Mouse (Mus musculus) heart, adult 2 months (tissue): ENCODE measurements around the gene Olfr372.
"Not testable (repeated sequence)": the region's sequence is repeated elsewhere in the genome, so short reads cannot be mapped to it uniquely, and the experiment has no call there.

ENCODE experiments used
- CTCF ChIP-seq: fragments of 200-600 bp; IDR thresholded peaks from 2 replicates; pipeline ENCODE4 v1.8.1; 2022; ENCODE audit warnings: antibody characterized with exemption, mild to moderate bottlenecking, moderate library complexity
- EP300 ChIP-seq: fragments of 200-500 bp; IDR thresholded peaks from 2 replicates; pipeline ENCODE4 v1.6.1; 2011; ENCODE audit warnings: low read depth, low read length, control low read depth; ENCODE audit not compliant: insufficient read depth
- POLR2A ChIP-seq: fragments of 200-500 bp; IDR thresholded peaks from 2 replicates; pipeline ENCODE4 v1.6.1; 2011; ENCODE audit warnings: mild to moderate bottlenecking, low read depth, low read length, control low read depth; ENCODE audit not compliant: insufficient read depth

DNA sequence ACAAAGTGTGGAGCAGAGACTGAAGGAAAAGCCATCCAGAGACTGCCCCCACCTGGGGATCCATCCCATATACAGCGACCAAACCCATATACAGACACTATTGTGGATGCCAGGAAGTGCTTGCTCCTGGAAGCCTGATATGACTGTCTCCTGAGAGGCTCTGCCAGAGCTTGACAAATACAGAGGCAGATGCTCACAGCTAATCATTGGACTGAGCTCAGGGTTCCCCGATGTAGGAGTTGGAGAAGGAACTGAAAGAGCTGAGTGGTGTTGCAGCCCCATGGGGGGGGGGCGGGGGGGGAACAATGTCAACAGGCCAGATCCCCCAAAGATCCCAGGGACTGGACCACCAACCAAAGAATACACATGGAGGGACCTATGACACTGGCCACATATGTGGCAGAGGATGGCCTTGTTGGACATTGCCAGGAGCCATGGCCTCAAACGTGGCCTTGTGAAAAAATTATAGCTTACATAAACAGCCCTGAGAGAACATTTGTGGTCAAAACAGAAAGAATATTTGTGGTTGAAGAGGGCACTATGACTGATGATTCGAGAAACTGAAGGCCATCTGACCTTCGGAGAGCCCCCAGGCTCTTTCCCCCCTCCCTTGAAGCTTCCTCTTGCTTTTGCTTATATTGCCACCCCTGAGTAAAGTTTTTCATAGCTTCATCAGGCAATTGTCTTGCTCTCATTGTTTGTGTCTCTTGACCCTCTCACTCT is 27.4 kb upstream of the Olfr372 start:
- TF ChIP-seq CTCF, POLR2A, EP300: not testable (repeated sequence)
